Mouse (Mus musculus) neural tube, embryonic 13.5 days (tissue): ENCODE measurements around the gene Prdx6b. TPM values are rescaled to one million over a fixed set of nuclear protein-coding genes. Genes with fewer than 3 reads are reported as not detected.

Experiments
- ATAC-seq: fragments of 200-750 bp; cut with Nextera tagmentation; 2 replicates; pipeline ENCODE4 v1.8.0; 2017; ENCODE audit warnings: low read depth, mild to moderate bottlenecking, moderate TSS enrichment, moderate library complexity
- H3K27ac ChIP-seq: fragments of 300-500 bp; sonication (generic); replicated peaks from 2 replicates; pipeline ENCODE4 v1.5.1; 2015; ENCODE audit warnings: moderate library complexity, mild to moderate bottlenecking, inconsistent platforms
- H3K27me3 ChIP-seq: fragments of 300-500 bp; sonication (generic); 2 replicates; pipeline ENCODE4 v1.6.1; 2015; ENCODE audit warnings: mild to moderate bottlenecking, inconsistent platforms
- H3K36me3 ChIP-seq: fragments of 300-500 bp; sonication (generic); 2 replicates; pipeline ENCODE4 v1.6.1; 2015; ENCODE audit warnings: mild to moderate bottlenecking, inconsistent platforms
- H3K4me1 ChIP-seq: fragments of 300-500 bp; sonication (generic); replicated peaks from 2 replicates; pipeline ENCODE4 v1.6.1; 2015; ENCODE audit warnings: inconsistent platforms
- H3K4me2 ChIP-seq: fragments of 300-500 bp; sonication (generic); 2 replicates; pipeline ENCODE4 v1.6.1; 2015; ENCODE audit warnings: inconsistent platforms, mild to moderate bottlenecking, moderate library complexity
- H3K4me3 ChIP-seq: fragments of 300-500 bp; sonication (generic); 2 replicates; pipeline ENCODE4 v1.5.1; 2015; ENCODE audit warnings: mild to moderate bottlenecking, inconsistent platforms
- H3K9ac ChIP-seq: fragments of 300-500 bp; sonication (generic); 2 replicates; pipeline ENCODE4 v1.6.1; 2015; ENCODE audit warnings: moderate library complexity, mild to moderate bottlenecking, inconsistent platforms
- H3K9me3 ChIP-seq: fragments of 300-500 bp; sonication (generic); 2 replicates; pipeline ENCODE4 v1.6.1; 2016; ENCODE audit warnings: inconsistent platforms
- WGBS: fragments of 180-500 bp; shearing (Covaris S2); methylation state at CpG from one replicate; pipeline ENCODE4 v1.1.7; 2015; 5-methylcytosine and 5-hydroxymethylcytosine counted together
- polyA plus RNA-seq: library from polyadenylated mRNA; unstranded; fragments of >200 nt; fragmentation: Nextera tagmentation; extraction: Ambion mirVana; gene quantifications from 2 replicates; pipeline ENCODE4 v1.2.1, GENCODE M21; 2015

The Prdx6b gene
- polyA plus RNA-seq = not detected in 2 replicates

GRCm38 (mm10) chr2:80292172-80292571 lies at the start of gene Prdx6b:
TSS of gene Prdx6b (plus strand) at chr2:80292472.
- H3K9me3 ChIP-seq = no peaks in the 10 kb centered on the region
- no peaks in the 10 kb centered on the region for H3K27me3 ChIP-seq
- H3K4me3 ChIP-seq = no peak within 1 kb of the TSS
- no peaks in the 10 kb centered on the region for H3K4me1 ChIP-seq
- H3K9ac ChIP-seq = no peak within 1 kb of the TSS
- no peak for ATAC-seq
- 83% methylated on average over 8 of the region's 8 CpGs for WGBS
- H3K36me3 ChIP-seq = no peaks in the 10 kb centered on the region
- no peak within 1 kb of the TSS for H3K27ac ChIP-seq
- no peak within 1 kb of the TSS for H3K4me2 ChIP-seq

- no peaks in the 10 kb centered on the region for H3K27me3 ChIP-seq
- no peak overlapping the region for H3K4me3 ChIP-seq
- H3K36me3 ChIP-seq = no peaks in the 10 kb centered on the region
- H3K4me2 ChIP-seq = no peak overlapping the region
- no peak overlapping the region for H3K27ac ChIP-seq
- H3K9me3 ChIP-seq = no peaks in the 10 kb centered on the region
- ATAC-seq = no peak
- no peak overlapping the region for H3K9ac ChIP-seq
- 84% methylated on average over 3 of the region's 3 CpGs for WGBS
- no peaks in the 10 kb centered on the region for H3K4me1 ChIP-seq
Measured at GRCm38 (mm10) chr2:80247466-80247865, 44.8 kb upstream of the Prdx6b start.

- no peak overlapping the region for H3K27ac ChIP-seq
- H3K4me1 ChIP-seq = no peaks in the 10 kb centered on the region
- no peak for ATAC-seq
- H3K36me3 ChIP-seq = no peaks in the 10 kb centered on the region
- no peaks in the 10 kb centered on the region for H3K27me3 ChIP-seq
- H3K9me3 ChIP-seq = no peaks in the 10 kb centered on the region
- H3K4me3 ChIP-seq = no peak overlapping the region
- H3K9ac ChIP-seq = no peak overlapping the region
- no peak overlapping the region for H3K4me2 ChIP-seq
Measured at GRCm38 (mm10) chr2:80247868-80248267, 44.4 kb upstream of the Prdx6b start.

GRCm38 (mm10) chr2:80259888-80260672 lies 32.2 kb upstream of the Prdx6b start:
- WGBS = 90% methylated on average over 3 of the region's 3 CpGs
- Histone ChIP-seq H3K4me1 (no peaks in the 10 kb centered on the region), H3K9ac (no peak overlapping the region), H3K27ac (no peak overlapping the region), H3K36me3 (no peaks in the 10 kb centered on the region), H3K4me2 (no peak overlapping the region), H3K4me3 (no peak overlapping the region), H3K9me3 (no peaks in the 10 kb centered on the region), H3K27me3 (no peaks in the 10 kb centered on the region)
- no peak for ATAC-seq

- Histone ChIP-seq H3K4me1 (no peaks in the 10 kb centered on the region), H3K27ac (no peak overlapping the region), H3K4me2 (peak overlapping the region; percentile 35), H3K27me3 (no peaks in the 10 kb centered on the region), H3K4me3 (no peak overlapping the region), H3K9ac (no peak overlapping the region), H3K9me3 (no peaks in the 10 kb centered on the region), H3K36me3 (no peaks in the 10 kb centered on the region)
- ATAC-seq = no peak
- WGBS = 23% methylated on average over 11 of the region's 11 CpGs
Measured at GRCm38 (mm10) chr2:80266894-80267293, 25.4 kb upstream of the Prdx6b start.

GRCm38 (mm10) chr2:80268053-80268452 lies 24.2 kb upstream of the Prdx6b start:
- H3K36me3 ChIP-seq = no peaks in the 10 kb centered on the region
- no peak for ATAC-seq
- WGBS = 54% methylated on average over 4 of the region's 4 CpGs

GRCm38 (mm10) chr2:80271431-80271830 lies 20.8 kb upstream of the Prdx6b start:
- Histone ChIP-seq H3K27me3 (no peaks in the 10 kb centered on the region), H3K4me1 (no peaks in the 10 kb centered on the region), H3K36me3 (no peaks in the 10 kb centered on the region), H3K27ac (no peak overlapping the region), H3K4me2 (no peak overlapping the region), H3K9me3 (no peaks in the 10 kb centered on the region), H3K4me3 (no peak overlapping the region), H3K9ac (no peak overlapping the region)
- WGBS = 80% methylated on average over 1 of the region's 1 CpGs
- no peak for ATAC-seq

More at GRCm38 (mm10) chr2:80268053-80268452, 24.2 kb upstream of the Prdx6b start:
- Histone ChIP-seq H3K4me3 (no peak overlapping the region), H3K9ac (no peak overlapping the region), H3K9me3 (no peaks in the 10 kb centered on the region), H3K27ac (no peak overlapping the region), H3K4me2 (no peak overlapping the region), H3K4me1 (no peaks in the 10 kb centered on the region), H3K27me3 (no peaks in the 10 kb centered on the region)

GRCm38 (mm10) chr2:80273038-80273437 lies 19.2 kb upstream of the Prdx6b start:
- no peak overlapping the region for H3K4me3 ChIP-seq
- 85% methylated on average over 3 of the region's 3 CpGs for WGBS
- ATAC-seq = no peak
- no peaks in the 10 kb centered on the region for H3K9me3 ChIP-seq
- H3K4me2 ChIP-seq = no peak overlapping the region
- no peaks in the 10 kb centered on the region for H3K4me1 ChIP-seq
- no peak overlapping the region for H3K27ac ChIP-seq
- H3K27me3 ChIP-seq = no peaks in the 10 kb centered on the region
- no peaks in the 10 kb centered on the region for H3K36me3 ChIP-seq
- no peak overlapping the region for H3K9ac ChIP-seq

GRCm38 (mm10) chr2:80273763-80274162 lies 18.5 kb upstream of the Prdx6b start:
- H3K36me3 ChIP-seq = no peaks in the 10 kb centered on the region
- no peak for ATAC-seq
- WGBS = 76% methylated on average over 4 of the region's 4 CpGs
- H3K27me3 ChIP-seq = no peaks in the 10 kb centered on the region
- H3K4me1 ChIP-seq = no peaks in the 10 kb centered on the region
- no peak overlapping the region for H3K4me3 ChIP-seq
- no peak overlapping the region for H3K27ac ChIP-seq
- no peak overlapping the region for H3K4me2 ChIP-seq
- no peak overlapping the region for H3K9ac ChIP-seq
- H3K9me3 ChIP-seq = no peaks in the 10 kb centered on the region

- H3K27ac ChIP-seq = no peak overlapping the region
- H3K27me3 ChIP-seq = no peaks in the 10 kb centered on the region
- no peak overlapping the region for H3K4me2 ChIP-seq
- H3K4me3 ChIP-seq = no peak overlapping the region
- no peak for ATAC-seq
- 48% methylated on average over 2 of the region's 2 CpGs for WGBS
- H3K9ac ChIP-seq = no peak overlapping the region
- no peaks in the 10 kb centered on the region for H3K36me3 ChIP-seq
- no peaks in the 10 kb centered on the region for H3K9me3 ChIP-seq
- no peaks in the 10 kb centered on the region for H3K4me1 ChIP-seq
Measured at GRCm38 (mm10) chr2:80275136-80275535, 17.1 kb upstream of the Prdx6b start.

- H3K9me3 ChIP-seq = peaks cover 6% of the 10 kb centered on the region
- WGBS = 74% methylated on average over 2 of the region's 2 CpGs
Measured at GRCm38 (mm10) chr2:80282214-80282613, 10.1 kb upstream of the Prdx6b start.

GRCm38 (mm10) chr2:80286397-80286796 lies 5.9 kb upstream of the Prdx6b start:
- peaks cover 3% of the 10 kb centered on the region; the same call in 1 of the 2 replicates for H3K4me1 ChIP-seq
- no peaks in the 10 kb centered on the region for H3K27me3 ChIP-seq
- H3K27ac ChIP-seq = no peak overlapping the region
- H3K4me2 ChIP-seq = no peak overlapping the region
- WGBS = 75% methylated on average over 4 of the region's 4 CpGs
- H3K9me3 ChIP-seq = peaks cover 6% of the 10 kb centered on the region
- H3K4me3 ChIP-seq = no peak overlapping the region
- no peak for ATAC-seq
- no peak overlapping the region for H3K9ac ChIP-seq
- H3K36me3 ChIP-seq = no peaks in the 10 kb centered on the region

More at GRCm38 (mm10) chr2:80282214-80282613, 10.1 kb upstream of the Prdx6b start:
- H3K4me2 ChIP-seq = no peak overlapping the region
- peaks cover 3% of the 10 kb centered on the region; the same call in 1 of the 2 replicates for H3K4me1 ChIP-seq
- H3K27me3 ChIP-seq = no peaks in the 10 kb centered on the region
- H3K36me3 ChIP-seq = no peaks in the 10 kb centered on the region
- ATAC-seq = no peak
- no peak overlapping the region for H3K27ac ChIP-seq
- H3K4me3 ChIP-seq = no peak overlapping the region
- H3K9ac ChIP-seq = no peak overlapping the region

GRCm38 (mm10) chr2:80298334-80298733 lies 6.1 kb downstream of the Prdx6b start:
- H3K4me1 ChIP-seq = no peaks in the 10 kb centered on the region
- H3K27ac ChIP-seq = no peak overlapping the region
- no peaks in the 10 kb centered on the region for H3K36me3 ChIP-seq
- no peaks in the 10 kb centered on the region for H3K27me3 ChIP-seq
- no peak overlapping the region for H3K4me3 ChIP-seq
- no peaks in the 10 kb centered on the region for H3K9me3 ChIP-seq
- H3K9ac ChIP-seq = no peak overlapping the region
- H3K4me2 ChIP-seq = no peak overlapping the region
- ATAC-seq = no peak
- 83% methylated on average over 3 of the region's 3 CpGs for WGBS
